Mouse (Mus musculus) cerebellum, postnatal 36 days (tissue): Measurements from ENCODE around the gene Slc4a10.
A peak's percentile ranks its signal among the peaks of the same experiment; 100 is the strongest.

Source experiments
- DNase-seq, 2 experiments: peaks; one replicate each; pipeline ENCODE4 v3.0.0; 2021 to 2022; ENCODE audit warnings: mixed read lengths in 2 of 2

Slc4a10 gene

DNA sequence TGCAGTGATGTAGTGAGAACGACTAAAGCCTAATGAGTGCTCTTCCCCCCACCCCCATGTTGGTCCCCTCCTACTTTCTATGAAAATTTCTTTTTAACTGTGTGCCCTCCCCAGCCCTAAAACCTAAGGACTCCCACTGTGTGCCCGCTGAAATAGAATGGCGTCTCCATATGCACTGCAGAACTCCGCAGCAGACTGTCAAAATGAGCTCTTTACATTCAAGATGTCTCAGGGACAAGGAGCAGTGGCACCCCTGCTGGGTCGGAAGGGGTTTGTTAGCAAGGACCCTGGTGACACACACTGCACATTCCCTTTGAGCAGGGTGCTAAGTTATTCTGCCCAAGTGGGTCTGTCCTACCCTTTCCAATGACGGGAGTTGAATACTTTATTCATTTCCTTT is 309.5 kb downstream of the Slc4a10 start:
- DNase-seq, result no peak

DNA sequence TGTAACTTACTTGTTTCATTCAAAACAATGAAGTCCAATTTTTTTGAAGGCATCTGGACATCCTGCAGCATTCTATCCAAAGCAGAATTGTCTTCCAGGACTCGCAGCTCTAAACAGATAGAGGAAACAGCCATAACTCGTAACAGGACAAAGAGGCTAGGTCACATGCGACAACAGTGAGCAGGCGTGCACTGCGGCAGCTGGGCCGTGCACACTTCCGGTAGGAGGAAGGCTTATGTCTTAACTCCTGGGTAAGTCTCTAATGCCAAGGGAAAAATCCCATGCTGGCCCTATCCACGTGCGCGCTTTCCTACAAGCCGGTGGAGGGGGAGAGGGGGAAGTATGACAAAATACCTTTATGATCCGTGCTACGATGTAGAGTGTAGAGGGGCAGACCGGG is 310.3 kb downstream of the Slc4a10 start:
- DNase-seq, result no peak

DNA sequence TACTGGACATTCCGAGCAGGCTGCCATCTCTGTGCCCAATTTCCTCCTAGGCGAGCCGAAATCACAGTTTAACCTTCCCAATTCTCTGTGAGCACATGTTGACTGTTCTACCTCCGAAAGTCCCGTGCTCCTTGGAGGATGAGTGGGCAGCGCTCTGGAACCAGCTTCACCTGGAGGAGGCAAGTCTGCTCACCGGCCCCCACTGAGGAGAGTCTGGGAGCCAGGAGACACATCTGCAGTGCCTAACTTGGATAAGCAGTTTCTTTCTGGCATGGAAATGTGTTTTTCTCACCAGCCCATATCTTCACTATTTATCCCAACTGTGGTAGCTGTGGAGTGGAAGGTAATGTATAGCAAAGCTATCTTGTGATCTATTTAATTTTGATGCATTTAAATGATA is 311.0 kb downstream of the Slc4a10 start:
- DNase-seq, result no peak

DNA sequence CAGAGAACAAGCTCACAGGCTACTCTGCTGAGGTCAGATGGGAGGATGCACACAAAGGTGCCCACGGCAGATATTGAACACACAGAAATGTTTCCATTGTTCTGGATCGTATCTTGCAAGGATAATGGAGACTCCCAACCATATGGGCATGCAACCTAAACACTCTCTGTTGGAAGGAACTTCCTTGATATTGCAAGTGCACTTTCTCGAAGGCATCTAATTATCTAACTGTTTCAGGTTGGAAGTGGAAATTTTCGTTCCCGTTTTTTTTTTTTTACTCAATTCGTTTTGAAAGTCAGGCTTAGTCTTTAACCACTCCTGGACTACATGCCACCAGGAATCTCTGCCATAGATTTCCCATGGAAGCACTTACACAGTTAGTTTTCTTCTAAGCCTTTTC is 314.6 kb downstream of the Slc4a10 start:
- DNase-seq, result no peak

GRCm38 (mm10) chr2:62361514-62361913 is 315.3 kb downstream of the Slc4a10 start:
- no peak for DNase-seq

- no peak for DNase-seq
Measured at GRCm38 (mm10) chr2:62362211-62362610, 315.9 kb downstream of the Slc4a10 start.

- no peak for DNase-seq
Measured at GRCm38 (mm10) chr2:62363606-62364005, 317.3 kb downstream of the Slc4a10 start.

GRCm38 (mm10) chr2:62368349-62369053 is 322.2 kb downstream of the Slc4a10 start:
- peak; percentile 31 to 37 for DNase-seq

DNA sequence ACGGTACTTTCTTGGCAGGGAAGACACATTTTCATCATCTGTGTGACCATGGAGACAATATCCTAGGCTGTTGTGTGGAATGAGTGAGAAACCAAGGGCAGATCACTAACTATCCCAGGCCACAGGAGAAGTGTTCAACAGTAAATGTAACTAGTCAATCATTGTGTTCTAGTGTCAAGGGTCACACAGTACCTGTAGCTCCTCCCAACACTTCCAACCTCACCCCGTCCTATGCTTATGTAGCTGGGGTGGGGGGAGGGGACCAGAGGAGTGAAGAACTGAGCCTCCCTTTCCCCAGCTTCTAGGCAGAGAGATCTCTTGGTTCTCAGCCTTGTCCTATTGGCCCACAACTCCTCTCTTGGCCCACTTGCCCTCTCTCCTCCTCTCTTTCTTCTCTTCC is 323.8 kb downstream of the Slc4a10 start:
- no peak for DNase-seq

- DNase-seq, result no peak
Measured at GRCm38 (mm10) chr2:62373692-62374091, 327.4 kb downstream of the Slc4a10 start.
